Mouse (Mus musculus) adrenal gland, postnatal 10 days (tissue): Measurements from ENCODE around the gene Gm49425. TPM values are rescaled to one million over a fixed set of nuclear protein-coding genes. Genes with fewer than 3 reads are reported as not detected.
"Not testable (repeated sequence)": the region's sequence is repeated elsewhere in the genome, so short reads cannot be mapped to it uniquely, and the experiment has no call there.

ENCODE experiments used
- DNase-seq: peaks from one replicate; pipeline ENCODE4 v3.0.0; 2021; ENCODE audit warnings: mixed read lengths
- long read RNA-seq, 2 experiments: library from polyadenylated mRNA; stranded (forward); transcript quantifications; one replicate each; pipeline ENCODE4 v2.0.0; 2021
- total RNA-seq, 2 experiments: library from RNA; stranded (reverse); gene quantifications; 2 replicates each; pipeline ENCODE4 v1.2.3; 2021

Gm49425 gene
- not detected for total RNA-seq
- long read RNA-seq, experiment 1: 0 reads
- long read RNA-seq, experiment 2: 0 reads

DNA sequence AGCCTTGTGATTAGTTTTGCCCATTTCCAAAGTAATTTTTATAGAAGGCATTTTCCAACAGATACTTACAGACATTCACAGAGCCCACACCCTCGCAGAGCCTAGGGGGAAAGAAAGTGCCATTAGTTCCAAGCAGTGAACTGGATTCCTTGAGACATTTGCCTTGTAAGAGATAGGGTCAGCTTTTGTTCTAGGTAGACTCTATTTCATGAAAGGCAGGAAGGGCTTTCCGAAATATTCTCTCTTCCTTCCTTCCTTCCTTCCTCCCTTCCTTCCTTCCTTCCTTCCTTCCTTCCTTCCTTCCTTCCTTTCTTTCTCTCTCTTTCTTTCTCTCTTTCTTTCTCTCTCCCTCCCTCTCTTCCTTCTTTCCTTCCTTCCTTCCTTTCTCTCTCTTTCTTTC, at the start of gene Gm49425:
TSS of gene Gm49425 (minus strand) at position 101 of the 400 bp plus-strand sequence.
- DNase-seq: not testable (repeated sequence)

DNA sequence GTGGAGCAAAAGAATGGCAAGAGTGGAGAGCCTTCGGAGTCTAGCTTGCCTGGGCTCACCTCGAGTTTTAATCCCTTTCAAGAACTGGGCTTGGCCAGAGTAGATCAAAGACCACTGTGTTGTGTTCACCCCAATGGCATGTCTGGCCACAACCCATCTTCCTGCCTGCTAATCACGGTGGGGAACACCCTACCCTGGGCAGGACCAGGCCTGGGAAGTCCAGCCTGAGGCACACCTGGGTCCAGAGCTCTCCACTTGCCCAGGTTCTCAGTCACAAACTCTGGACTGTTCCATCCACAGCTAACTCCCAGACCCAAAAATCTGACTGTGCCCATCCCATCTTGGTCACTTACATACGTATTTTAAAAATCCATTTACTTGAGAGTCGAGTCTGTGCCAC, 45.8 kb upstream of the Gm49425 start, which contains the start of gene Krt90:
TSS of gene Krt90 (minus strand) at position 101 of the 400 bp plus-strand sequence.
- DNase-seq: no peak

- DNase-seq: no peak
These were observed 41.1 kb upstream of the Gm49425 start for GRCm38 (mm10) chr15:101558034-101558646.

GRCm38 (mm10) chr15:101553169-101553568, 36.1 kb upstream of the Gm49425 start:
- DNase-seq: peak; percentile 43

DNA sequence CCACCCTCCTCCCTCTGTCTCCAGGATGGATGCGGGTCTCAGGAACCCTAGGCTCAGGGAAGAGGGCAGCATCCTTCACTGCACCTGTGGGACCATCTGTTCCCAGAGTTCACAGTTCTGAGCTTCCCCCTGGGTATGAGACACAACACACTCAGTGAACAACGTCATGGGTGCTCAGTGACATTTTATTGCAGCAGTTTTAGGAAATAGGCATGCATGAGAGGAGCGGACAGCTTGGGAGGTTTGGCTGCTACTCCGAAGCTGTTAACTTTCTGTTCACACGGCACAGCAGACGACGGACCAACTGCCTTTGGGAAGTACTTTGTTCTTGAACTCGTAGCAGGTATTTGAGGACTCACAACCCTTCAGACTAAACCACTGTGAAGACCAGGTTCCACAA, 35.1 kb upstream of the Gm49425 start:
- DNase-seq: no peak

DNA sequence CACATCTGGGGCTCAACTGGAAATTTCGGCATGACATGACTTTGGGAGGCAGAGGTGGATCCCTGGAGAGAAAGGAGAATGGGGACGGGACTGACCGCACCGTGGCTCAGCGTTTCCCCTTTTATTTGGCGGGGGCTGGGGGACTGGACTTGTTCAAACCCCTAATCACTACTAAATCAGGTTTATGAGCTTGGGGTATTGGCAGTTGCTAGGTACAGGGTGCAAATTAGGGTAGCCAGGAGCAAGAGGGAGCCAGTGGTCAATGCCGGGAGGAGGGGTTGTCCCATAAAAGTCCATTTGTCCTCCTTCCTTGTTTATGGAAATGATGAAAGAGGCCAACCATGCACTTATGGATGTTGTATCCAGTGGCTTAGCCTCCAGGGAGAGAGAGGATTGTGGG, 33.5 kb upstream of the Gm49425 start, which contains the start of gene Krt82:
TSS of gene Krt82 (minus strand) at position 101 of the 400 bp plus-strand sequence.
- DNase-seq: no peak

GRCm38 (mm10) chr15:101544478-101544877, 27.4 kb upstream of the Gm49425 start:
- DNase-seq: no peak

- no peak for DNase-seq
These were observed 25.5 kb upstream of the Gm49425 start for GRCm38 (mm10) chr15:101542543-101542942.

- DNase-seq: no peak
These were observed 21.5 kb upstream of the Gm49425 start for GRCm38 (mm10) chr15:101538580-101538900.

DNA sequence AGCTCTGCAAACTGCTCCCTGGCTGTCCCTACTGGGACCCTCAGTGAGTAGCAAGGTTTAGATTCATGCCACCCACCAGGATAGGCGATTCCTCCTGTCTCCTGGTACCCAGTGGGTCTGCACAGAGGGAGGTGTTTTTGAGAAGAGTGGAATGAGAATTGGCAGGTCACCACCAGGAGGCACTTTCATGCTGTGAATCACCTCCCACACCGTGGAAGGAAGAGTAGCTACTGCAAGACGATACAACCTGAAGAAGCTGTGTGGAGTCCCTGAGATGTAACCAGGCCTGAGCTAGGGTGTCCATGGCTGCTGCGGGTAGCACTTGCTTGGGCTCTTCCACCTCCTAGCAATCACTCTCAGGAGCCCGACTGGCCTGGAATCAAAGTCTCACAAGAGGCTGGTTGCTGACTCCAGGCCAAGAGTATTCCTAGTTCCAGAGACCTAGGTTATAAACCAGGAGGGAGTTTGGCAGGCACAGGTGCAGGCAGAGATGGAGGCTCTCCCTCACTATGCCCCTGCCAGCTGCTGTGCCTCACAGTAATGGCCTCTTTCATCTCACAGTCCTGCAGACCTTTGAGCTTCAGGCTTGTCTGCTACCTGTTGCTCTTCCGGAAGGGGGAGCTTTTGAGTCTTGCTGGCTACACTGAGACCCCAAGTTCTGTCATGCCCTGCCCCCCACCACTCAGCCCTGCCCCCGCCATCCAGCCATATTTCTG, 21.0 kb upstream of the Gm49425 start:
- no peak for DNase-seq

DNA sequence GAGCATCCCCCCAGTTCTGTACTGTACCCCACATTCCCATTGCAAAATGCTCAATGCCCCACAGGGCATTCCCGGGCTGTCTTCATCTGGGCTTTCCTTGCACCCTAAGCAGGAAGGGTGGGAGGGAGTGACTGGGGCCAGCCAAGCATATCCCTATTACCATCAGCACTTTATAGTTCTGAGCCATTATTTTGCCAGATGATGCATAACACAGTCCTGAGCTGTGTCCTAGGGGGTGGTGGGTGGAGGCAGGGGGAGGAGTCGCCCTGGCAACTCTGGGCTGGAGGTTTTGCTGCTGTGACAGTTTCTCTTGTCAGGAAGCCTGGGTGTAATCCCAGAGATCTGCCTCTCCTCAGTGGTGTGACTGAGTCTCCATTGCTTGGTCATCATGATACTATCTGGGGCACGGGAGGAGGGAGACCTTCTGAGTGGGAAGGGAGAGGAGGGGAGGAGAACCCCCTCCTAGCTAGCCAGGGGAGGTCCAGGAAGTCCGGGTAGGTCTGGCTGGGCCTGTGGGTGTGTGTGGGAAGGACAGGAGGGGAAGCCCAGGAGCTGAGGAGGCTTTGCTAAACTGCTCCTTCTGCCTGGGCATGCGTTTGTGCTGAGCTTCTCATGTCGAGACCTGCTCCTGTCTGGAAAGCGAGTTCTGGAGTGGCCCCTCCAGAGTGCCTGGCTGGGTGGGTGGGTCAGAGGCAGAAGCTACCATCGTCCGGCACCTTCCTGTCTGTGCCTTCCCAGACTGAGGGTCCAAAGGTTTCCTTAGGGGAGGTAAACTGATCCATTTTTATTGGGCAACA, 19.2 kb upstream of the Gm49425 start:
- DNase-seq: no peak

DNA sequence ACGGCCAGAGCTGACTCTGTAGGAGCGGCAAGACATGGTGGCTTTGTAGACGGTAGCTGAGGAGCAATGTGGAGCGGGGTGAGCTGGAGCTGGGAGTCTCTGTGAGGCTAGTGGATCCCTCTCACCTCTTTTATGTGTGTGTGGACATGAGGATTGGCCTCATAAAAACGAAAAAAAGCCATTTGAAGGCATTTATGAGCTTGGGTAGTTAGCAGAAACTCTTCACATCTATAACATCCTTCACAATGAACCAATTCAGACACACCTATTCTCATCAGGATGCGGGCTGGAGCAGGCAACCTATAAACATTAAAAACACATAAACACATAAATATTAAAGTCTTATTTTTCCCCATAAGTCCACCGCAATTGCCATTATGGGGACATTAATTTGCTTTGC, 15.7 kb upstream of the Gm49425 start, which contains the start of gene Krt84:
TSS of gene Krt84 (minus strand) at position 101 of the 400 bp plus-strand sequence.
- no peak for DNase-seq

DNA sequence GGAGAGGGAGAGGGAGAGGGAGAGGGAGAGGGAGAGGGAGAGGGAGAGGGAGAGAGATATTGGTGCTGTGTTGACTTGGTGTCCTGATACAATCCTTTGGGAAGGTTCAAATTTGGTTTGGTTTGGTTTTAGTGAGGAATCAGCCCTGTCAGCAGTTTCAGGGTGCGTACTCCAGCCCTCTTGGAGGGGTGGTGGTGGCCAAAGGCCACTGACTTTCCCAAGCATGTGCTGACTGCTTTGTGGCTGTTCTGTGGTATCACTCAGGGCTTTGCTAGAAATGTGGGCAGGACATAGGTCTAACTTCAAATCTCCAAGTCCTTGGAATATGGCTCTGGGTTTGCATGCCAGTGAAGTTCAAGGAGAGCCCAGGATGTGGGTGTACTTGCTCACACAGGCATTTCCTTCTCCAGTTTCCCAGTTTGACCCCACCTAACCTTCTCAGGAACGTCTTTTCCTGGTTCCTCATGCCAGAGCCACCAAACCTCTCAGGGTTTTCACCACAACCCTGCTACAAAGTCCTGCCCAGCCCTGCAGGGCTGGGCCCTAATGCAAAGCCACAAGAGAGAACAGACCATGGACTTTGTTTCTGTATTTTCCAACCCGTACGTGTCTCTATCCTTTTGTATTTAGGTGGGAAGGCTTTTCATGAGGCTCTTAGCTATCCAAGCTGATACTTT, 5.6 kb upstream of the Gm49425 start:
- no peak for DNase-seq

DNA sequence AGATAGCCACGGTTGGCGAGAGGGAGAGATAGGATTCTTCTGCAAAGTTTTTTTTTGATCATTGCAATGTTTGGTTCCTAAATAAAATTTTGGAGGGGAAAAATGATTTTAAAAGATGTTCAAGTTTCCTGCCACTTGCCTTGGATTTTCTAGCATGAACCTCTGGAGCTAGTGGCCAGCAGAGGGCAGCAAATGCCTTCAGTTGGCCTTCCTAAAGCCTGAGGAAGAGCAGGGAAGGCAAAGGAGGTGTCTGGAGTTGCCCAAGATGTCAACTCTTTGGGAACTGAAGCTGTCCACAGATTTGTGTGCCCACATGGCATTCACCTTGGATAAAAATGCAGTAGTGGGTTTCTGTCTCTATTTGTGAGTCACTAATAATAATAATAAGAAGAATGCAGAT, 2.7 kb upstream of the Gm49425 start:
- peak; percentile 86 for DNase-seq

DNA sequence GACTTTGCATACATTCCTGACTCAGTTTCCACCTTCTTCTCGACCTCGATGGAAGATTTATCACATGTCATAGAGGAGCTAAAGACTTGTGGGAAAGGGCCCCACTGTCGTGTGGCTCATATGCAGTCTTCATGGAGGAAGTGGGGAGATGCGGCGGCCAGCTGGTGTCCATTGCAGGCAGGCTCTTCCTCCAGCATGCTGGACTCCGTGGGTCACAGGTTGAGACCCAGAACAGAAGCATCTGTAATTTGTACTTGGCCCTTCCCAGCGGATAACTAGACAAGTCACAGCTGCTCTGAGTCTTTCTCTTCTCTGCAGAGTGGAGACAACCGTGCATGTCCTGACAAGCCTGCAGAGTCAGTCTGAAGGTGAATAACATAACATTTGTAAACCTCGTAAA, 8.8 kb downstream of the Gm49425 start:
- no peak for DNase-seq

DNA sequence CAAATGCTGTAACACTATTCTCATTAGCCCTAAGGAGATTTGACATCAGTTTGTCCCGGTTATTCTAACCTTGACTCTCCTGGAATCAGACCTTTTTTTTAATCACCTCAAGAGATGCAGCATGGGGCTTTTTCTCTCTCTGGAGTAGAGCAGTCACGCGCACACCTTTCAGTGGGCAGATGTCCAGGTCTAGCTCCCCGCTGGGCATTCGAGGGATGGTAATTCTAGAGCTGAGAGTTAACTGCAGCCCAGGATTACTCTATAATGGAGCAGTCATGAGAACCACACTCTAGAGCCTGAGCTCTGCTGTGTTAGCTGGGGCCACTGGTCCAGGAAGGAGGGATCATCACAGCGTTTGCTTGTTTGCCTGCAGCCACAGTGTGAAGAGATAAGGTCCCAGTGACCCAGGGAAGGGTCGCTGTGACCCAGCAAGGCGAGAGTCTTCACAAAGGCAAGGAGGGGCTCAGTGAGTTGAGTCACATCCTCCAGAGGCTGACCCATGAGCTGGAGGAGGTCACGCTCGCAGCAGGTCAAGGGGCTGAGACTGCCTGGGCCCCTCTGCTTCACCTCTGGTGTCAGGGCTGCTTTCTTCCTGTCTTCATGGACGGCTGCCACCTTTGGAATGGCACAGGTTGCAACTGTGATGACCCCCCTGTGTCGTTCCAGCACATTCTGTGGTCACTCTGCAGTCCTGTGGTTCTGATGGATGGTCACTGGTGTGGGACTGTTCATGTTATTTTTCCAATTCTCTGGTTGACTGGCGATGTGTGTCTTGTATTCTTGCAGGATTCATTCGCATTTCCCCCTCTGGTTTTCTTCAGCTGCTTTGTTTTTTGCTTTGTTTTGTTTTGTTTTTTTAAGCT, 9.9 kb downstream of the Gm49425 start:
- DNase-seq: no peak

- DNase-seq: peak; percentile 77
These were observed 19.9 kb downstream of the Gm49425 start for GRCm38 (mm10) chr15:101497181-101497580.

GRCm38 (mm10) chr15:101495266-101495665, 21.8 kb downstream of the Gm49425 start:
- no peak for DNase-seq

- DNase-seq: no peak
These were observed 22.9 kb downstream of the Gm49425 start for GRCm38 (mm10) chr15:101494203-101494602.

GRCm38 (mm10) chr15:101493713-101494112, 23.3 kb downstream of the Gm49425 start:
- no peak for DNase-seq

GRCm38 (mm10) chr15:101492718-101493117, 24.3 kb downstream of the Gm49425 start:
- DNase-seq: no peak
